Mouse (Mus musculus): ENCODE results near the gene Rptor. TPM values are rescaled to one million over a fixed set of nuclear protein-coding genes. Genes with fewer than 3 reads are reported as not detected.

Gene Rptor
- polyA plus RNA-seq, 1 experiment from 2014 or later = 13.2 TPM

DNA sequence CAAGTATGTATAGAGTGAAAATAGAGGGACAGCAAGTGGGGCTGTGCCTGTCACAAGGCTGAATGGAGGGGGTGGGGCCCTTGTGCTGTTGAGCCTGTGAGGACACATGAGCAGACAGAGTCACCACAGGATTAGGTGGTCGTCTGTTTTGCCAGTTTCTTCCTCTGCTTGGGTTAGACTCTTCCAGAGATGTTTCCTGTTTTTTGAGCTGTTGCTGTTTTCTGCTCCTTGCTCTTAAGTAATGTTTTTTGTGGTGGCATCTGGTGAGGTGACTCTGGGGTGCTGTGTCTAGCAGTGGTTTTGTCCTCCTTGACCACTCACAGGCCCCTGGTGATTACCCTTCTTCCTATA is 90.2 kb downstream of the Rptor start:
- H3K4me1 ChIP-seq (replicated peaks; ENCODE audit: control insufficient read depth, insufficient read depth, low read length) = peaks cover 6% of the 10 kb centered on the region; the same call in 1 of the 2 replicates

DNA sequence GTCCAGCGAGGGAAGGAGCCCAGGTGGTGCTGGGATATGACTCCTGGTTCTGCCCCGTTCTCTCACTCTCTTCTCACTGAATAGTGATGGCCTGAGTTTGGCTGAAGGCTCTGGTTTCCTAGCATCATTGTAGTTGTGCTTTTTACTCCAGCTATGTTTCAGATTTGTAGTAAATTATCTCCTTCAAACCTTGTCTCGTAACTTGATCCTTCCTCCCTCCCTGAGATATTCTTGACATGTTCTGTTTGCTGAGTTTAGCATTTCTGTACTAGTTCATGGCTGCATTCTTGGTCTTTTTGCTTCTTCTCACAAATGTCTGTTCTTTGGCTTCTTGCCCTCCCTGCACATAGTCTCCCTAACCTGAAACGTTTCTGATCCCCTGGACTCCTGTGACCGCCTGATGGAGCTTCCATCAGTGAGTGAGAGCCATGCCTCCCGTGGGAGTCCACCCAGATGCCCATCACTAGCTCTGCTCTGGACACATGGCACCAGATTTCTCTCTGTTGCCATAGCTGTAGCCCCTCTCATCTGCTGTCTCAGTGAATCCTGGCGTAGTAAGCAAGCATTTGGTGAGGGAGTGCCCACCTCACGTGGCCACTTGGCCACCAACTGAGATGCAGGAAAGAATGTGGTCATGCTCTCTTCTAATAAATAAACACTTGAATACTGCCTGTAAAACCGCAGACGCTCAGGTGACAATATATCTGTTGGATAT is 91.6 kb downstream of the Rptor start:
- H3K9me3 ChIP-seq (ENCODE audit: control insufficient read depth, low read length) = no peaks in the 10 kb centered on the region
- H3K4me2 ChIP-seq = no peak overlapping the region
- H3K36me3 ChIP-seq (ENCODE audit: control insufficient read depth, insufficient read depth, low read length) = no peaks in the 10 kb centered on the region
- DNase-seq (ENCODE audit: low spot score) (no peak), ATAC-seq (replicated peaks; ENCODE audit: low FRiP score) (no peak)
- no peak overlapping the region for H3K27ac ChIP-seq (ENCODE audit: low read depth, low read length)
- H3K27me3 ChIP-seq (replicated peaks; ENCODE audit: control insufficient read depth, insufficient read depth, low read length) = no peaks in the 10 kb centered on the region
- 80% methylated on average over 10 of the region's 10 CpGs for WGBS
- H3K9ac ChIP-seq (ENCODE audit: low read depth, low read length) = no peak overlapping the region
- peaks cover 6% of the 10 kb centered on the region; the same call in 1 of the 2 replicates for H3K4me1 ChIP-seq (replicated peaks; ENCODE audit: control insufficient read depth, insufficient read depth, low read length)
- H3K4me3 ChIP-seq (ENCODE audit: low read depth, low read length) = no peak overlapping the region

More for the DNA sequence above, 90.2 kb downstream of the Rptor start:
- no peak overlapping the region for H3K4me3 ChIP-seq (ENCODE audit: low read depth, low read length)
- H3K27ac ChIP-seq (ENCODE audit: low read depth, low read length) = no peak overlapping the region
- H3K4me2 ChIP-seq = no peak overlapping the region
- H3K9ac ChIP-seq (ENCODE audit: low read depth, low read length) = no peak overlapping the region
- no peaks in the 10 kb centered on the region for H3K36me3 ChIP-seq (ENCODE audit: control insufficient read depth, insufficient read depth, low read length)
- WGBS = 33% methylated on average over 1 of the region's 1 CpGs
- ATAC-seq (replicated peaks; ENCODE audit: low FRiP score) (no peak), DNase-seq (ENCODE audit: low spot score) (no peak)
- H3K9me3 ChIP-seq (ENCODE audit: control insufficient read depth, low read length) = no peaks in the 10 kb centered on the region
- no peaks in the 10 kb centered on the region for H3K27me3 ChIP-seq (replicated peaks; ENCODE audit: control insufficient read depth, insufficient read depth, low read length)

DNA sequence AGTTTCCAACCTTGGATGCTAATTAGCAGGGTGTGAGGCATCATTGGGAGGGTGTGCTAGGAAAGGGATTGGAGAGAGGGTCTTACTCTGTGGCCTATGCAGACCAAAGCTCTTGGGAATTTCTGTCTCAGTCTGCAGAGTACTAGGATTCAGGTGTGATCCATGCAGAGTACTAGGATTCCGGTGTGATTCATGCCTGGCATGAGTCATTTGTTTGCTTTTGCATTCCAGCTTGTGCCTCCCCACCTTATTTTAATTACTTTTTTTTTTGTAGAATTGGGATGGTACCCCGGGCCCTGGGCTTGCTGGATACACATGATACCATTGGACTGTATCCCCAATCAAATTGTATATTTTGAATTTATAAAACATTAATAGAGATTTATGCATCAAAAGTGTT is 93.7 kb downstream of the Rptor start:
- Histone ChIP-seq H3K9me3 (ENCODE audit: control insufficient read depth, low read length) (no peaks in the 10 kb centered on the region), H3K27me3 (replicated peaks; ENCODE audit: control insufficient read depth, insufficient read depth, low read length) (no peaks in the 10 kb centered on the region), H3K27ac (ENCODE audit: low read depth, low read length) (no peak overlapping the region), H3K36me3 (ENCODE audit: control insufficient read depth, insufficient read depth, low read length) (no peaks in the 10 kb centered on the region), H3K4me3 (ENCODE audit: low read depth, low read length) (no peak overlapping the region), H3K4me2 (no peak overlapping the region), H3K9ac (ENCODE audit: low read depth, low read length) (no peak overlapping the region), H3K4me1 (replicated peaks; ENCODE audit: control insufficient read depth, insufficient read depth, low read length) (peaks cover 6% of the 10 kb centered on the region; the same call in 1 of the 2 replicates)
- no peak for DNase-seq (ENCODE audit: low spot score)
- 80% methylated on average over 2 of the region's 2 CpGs for WGBS
- no peak for ATAC-seq (replicated peaks; ENCODE audit: low FRiP score)

DNA sequence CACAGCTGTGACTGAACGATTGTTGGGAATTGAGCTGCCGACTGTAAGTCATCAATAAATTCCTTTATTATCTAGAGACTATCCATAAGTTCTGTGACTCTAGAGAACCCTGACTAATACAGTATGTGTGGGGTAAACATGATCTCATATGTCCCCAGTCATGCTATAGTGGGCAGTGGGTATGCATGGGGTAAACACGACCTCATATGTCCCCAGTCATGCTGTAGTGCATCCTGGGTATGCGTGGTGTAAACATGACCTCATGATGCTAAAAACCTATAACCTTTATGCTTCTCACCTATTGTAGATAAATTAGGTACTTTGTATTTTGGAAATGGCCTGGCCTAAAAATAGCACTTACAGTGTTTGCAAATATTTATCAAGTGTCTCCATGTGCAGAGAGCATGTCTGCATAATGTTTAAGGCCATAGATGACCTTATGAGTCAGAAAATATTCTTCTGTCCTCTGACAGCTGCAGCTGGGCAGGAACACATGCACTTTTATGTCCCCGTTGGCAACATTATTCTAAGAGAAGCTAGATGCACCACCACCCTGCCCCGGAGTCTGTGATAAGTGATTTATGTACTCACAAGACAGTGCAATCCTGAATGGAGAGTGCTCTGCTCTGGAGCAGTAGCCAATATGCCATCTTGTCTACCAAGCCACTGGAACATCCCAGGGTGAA is 102.8 kb downstream of the Rptor start:
- ATAC-seq (replicated peaks; ENCODE audit: low FRiP score) = no peak
- Histone ChIP-seq H3K36me3 (ENCODE audit: control insufficient read depth, insufficient read depth, low read length) (no peaks in the 10 kb centered on the region), H3K4me1 (replicated peaks; ENCODE audit: control insufficient read depth, insufficient read depth, low read length) (0 out of 2 replicates have a peak, but pooled peaks cover 7% of the 10 kb centered on the region), H3K27me3 (replicated peaks; ENCODE audit: control insufficient read depth, insufficient read depth, low read length) (no peaks in the 10 kb centered on the region), H3K9ac (ENCODE audit: low read depth, low read length) (no peak overlapping the region), H3K9me3 (ENCODE audit: control insufficient read depth, low read length) (no peaks in the 10 kb centered on the region), H3K4me2 (no peak overlapping the region), H3K4me3 (ENCODE audit: low read depth, low read length) (no peak overlapping the region), H3K27ac (ENCODE audit: low read depth, low read length) (no peak overlapping the region)
- DNase-seq (ENCODE audit: low spot score) = no peak
- WGBS = 84% methylated on average over 4 of the region's 6 CpGs

DNA sequence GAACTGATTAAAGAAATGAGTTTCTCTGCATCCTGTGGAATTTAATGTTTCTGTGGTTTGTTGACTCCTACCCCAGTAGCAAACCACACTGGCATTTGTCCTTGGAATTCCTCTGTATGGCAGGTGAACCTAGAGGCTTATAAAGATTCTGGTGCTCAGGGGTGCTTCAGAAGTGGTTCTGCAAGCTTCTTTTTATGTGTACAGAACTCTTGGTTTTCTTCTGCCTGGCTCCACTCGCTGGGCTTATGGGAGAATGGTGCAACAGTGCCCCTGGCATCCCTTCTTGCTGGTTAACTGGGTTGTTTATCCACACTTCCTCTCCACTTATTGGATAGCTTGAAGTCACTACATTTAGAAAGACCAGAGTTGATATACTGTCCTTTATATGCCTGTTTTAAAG is 104.6 kb downstream of the Rptor start:
- Histone ChIP-seq H3K9ac (ENCODE audit: low read depth, low read length) (no peak overlapping the region), H3K9me3 (ENCODE audit: control insufficient read depth, low read length) (no peaks in the 10 kb centered on the region), H3K27ac (ENCODE audit: low read depth, low read length) (no peak overlapping the region), H3K27me3 (replicated peaks; ENCODE audit: control insufficient read depth, insufficient read depth, low read length) (no peaks in the 10 kb centered on the region), H3K36me3 (ENCODE audit: control insufficient read depth, insufficient read depth, low read length) (no peaks in the 10 kb centered on the region), H3K4me3 (ENCODE audit: low read depth, low read length) (no peak overlapping the region), H3K4me2 (no peak overlapping the region), H3K4me1 (replicated peaks; ENCODE audit: control insufficient read depth, insufficient read depth, low read length) (0 out of 2 replicates have a peak, but pooled peaks cover 10% of the 10 kb centered on the region)
- ATAC-seq (replicated peaks; ENCODE audit: low FRiP score) (no peak), DNase-seq (ENCODE audit: low spot score) (no peak)
- 94% methylated on average over 1 of the region's 1 CpGs for WGBS

DNA sequence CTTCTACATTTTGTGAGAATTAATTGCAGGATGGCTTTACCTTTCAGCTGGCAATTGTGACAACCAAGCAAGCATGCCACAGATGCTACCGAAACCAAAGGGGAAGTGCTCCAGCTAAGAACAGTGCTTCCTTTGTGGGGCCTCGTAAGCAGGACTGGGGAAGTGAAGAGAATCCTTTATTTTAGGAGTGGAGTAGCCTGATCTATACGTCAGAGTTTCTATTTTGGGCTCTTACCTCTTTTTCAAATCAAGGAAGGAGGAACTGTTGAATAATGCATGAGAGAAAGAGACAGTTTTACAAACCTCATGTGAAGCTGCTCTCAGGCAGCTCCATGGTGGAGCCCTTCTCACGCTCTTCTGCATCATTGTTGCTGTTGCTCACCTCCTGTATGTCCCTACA is 106.5 kb downstream of the Rptor start:
- Histone ChIP-seq H3K4me3 (ENCODE audit: low read depth, low read length) (no peak overlapping the region), H3K9ac (ENCODE audit: low read depth, low read length) (no peak overlapping the region), H3K4me2 (no peak overlapping the region), H3K9me3 (ENCODE audit: control insufficient read depth, low read length) (no peaks in the 10 kb centered on the region), H3K4me1 (replicated peaks; ENCODE audit: control insufficient read depth, insufficient read depth, low read length) (0 out of 2 replicates have a peak, but pooled peaks cover 10% of the 10 kb centered on the region), H3K36me3 (ENCODE audit: control insufficient read depth, insufficient read depth, low read length) (peaks cover 2% of the 10 kb centered on the region; the same call in 1 of the 2 replicates), H3K27ac (ENCODE audit: low read depth, low read length) (no peak overlapping the region), H3K27me3 (replicated peaks; ENCODE audit: control insufficient read depth, insufficient read depth, low read length) (no peaks in the 10 kb centered on the region)
- ATAC-seq (replicated peaks; ENCODE audit: low FRiP score) = no peak
- no peak for DNase-seq (ENCODE audit: low spot score)
- 55% methylated on average over 4 of the region's 4 CpGs for WGBS

DNA sequence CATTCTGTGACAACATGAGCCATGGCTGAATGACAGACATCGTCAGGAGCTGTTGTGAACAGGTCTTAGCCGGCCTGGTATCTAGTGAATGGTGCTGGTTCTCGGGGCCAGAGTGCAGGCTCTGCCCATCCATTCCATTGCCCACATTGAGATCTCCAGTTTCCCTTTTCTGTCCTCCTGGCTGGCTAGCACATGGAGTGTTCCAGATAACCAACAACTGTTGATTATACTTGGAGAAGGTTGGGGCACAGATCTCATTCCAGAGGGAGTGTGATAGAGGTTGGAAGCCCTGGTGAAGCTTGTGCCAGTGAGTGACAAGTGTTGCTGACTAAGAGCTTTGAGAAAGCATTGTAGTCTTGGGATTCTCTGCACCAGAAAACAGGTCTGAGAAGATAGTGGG is 107.6 kb downstream of the Rptor start:
- no peak for ATAC-seq (replicated peaks; ENCODE audit: low FRiP score)
- H3K4me3 ChIP-seq (ENCODE audit: low read depth, low read length) = no peak overlapping the region
- H3K9me3 ChIP-seq (ENCODE audit: control insufficient read depth, low read length) = no peaks in the 10 kb centered on the region
- H3K36me3 ChIP-seq (ENCODE audit: control insufficient read depth, insufficient read depth, low read length) = peaks cover 2% of the 10 kb centered on the region; the same call in 1 of the 2 replicates
- 81% methylated on average over 3 of the region's 3 CpGs for WGBS
- no peaks in the 10 kb centered on the region for H3K27me3 ChIP-seq (replicated peaks; ENCODE audit: control insufficient read depth, insufficient read depth, low read length)
- 0 out of 2 replicates have a peak, but pooled peaks cover 10% of the 10 kb centered on the region for H3K4me1 ChIP-seq (replicated peaks; ENCODE audit: control insufficient read depth, insufficient read depth, low read length)
- no peak overlapping the region for H3K4me2 ChIP-seq
- DNase-seq (ENCODE audit: low spot score) = no peak
- H3K9ac ChIP-seq (ENCODE audit: low read depth, low read length) = no peak overlapping the region
- no peak overlapping the region for H3K27ac ChIP-seq (ENCODE audit: low read depth, low read length)

DNA sequence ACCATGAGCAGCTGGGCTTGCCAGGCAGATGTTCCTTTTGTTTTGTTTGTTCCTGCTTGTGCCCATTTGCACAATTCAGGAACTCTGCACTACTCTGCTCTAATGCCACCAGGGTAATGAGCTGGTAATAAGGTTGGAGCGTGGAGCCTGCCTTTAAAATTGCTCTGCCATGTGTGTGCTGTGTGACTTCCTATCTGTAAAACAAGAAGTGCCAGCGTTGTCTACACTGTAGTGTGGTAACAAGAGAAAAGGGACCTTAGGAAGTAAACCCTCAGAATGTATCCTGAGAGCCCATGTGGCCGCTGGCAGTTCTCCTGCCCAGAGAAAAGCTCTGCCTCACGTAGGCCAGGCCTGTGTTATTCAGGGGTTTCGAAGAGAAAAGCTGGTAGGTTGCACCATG is 108.1 kb downstream of the Rptor start:
- no peak for ATAC-seq (replicated peaks; ENCODE audit: low FRiP score)
- no peaks in the 10 kb centered on the region for H3K9me3 ChIP-seq (ENCODE audit: control insufficient read depth, low read length)

More for the DNA sequence above, 108.1 kb downstream of the Rptor start:
- H3K4me2 ChIP-seq = no peak overlapping the region
- H3K4me3 ChIP-seq (ENCODE audit: low read depth, low read length) = no peak overlapping the region
- no peak for DNase-seq (ENCODE audit: low spot score)
- H3K36me3 ChIP-seq (ENCODE audit: control insufficient read depth, insufficient read depth, low read length) = peaks cover 2% of the 10 kb centered on the region; the same call in 1 of the 2 replicates
- 0 out of 2 replicates have a peak, but pooled peaks cover 10% of the 10 kb centered on the region for H3K4me1 ChIP-seq (replicated peaks; ENCODE audit: control insufficient read depth, insufficient read depth, low read length)
- no peaks in the 10 kb centered on the region for H3K27me3 ChIP-seq (replicated peaks; ENCODE audit: control insufficient read depth, insufficient read depth, low read length)
- no peak overlapping the region for H3K9ac ChIP-seq (ENCODE audit: low read depth, low read length)
- H3K27ac ChIP-seq (ENCODE audit: low read depth, low read length) = no peak overlapping the region
- WGBS = 79% methylated on average over 5 of the region's 5 CpGs

Data from liver, embryonic 11.5 days (tissue).